14 mouse cellular contexts compared by ENCODE assay signal in the genomic region with DNA sequence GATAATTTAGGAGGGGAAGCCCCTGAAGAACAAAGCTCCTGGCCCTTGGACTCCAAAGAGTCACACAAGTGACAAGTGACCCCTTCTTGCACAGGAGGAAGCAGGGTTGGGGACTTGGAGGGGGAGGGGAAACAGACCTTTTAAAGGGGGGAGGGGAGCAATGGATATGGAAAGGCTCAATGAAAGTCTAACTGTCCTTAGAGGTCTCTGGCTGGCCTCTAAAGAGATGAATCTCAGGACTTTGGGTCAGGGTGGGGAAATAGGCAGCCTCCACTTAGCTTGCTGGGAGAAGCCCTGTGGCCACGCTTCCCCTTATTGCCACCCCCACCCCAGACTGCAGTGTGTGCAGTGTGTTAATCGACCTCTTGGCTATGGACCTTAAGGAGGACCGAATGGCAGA.
A peak's percentile ranks its signal among the peaks of the same experiment; 100 is the strongest.
DNase-seq lines count a peak whose midpoint lies in the region; ATAC-seq and TF ChIP-seq lines count a peak whose summit lies in the region.
"Had no signal": no experiment of that assay in that cellular context is flagged by ENCODE, and none has a peak within 500 bp of the region (broad histone marks: within the 10 kb centered on the region; RNA-seq: fewer than 3 reads in every experiment).

No protein-coding gene starts in this region.

- peaks cover 73% of the 10 kb centered on the region for H3K4me1 ChIP-seq in forebrain, embryonic 12.5 days
- 0 out of 2 replicates have a peak, but pooled peaks cover 6% of the 10 kb centered on the region for H3K4me1 ChIP-seq in forebrain, postnatal 0 days (ENCODE audit: insufficient read depth)
- peaks cover 43% of the 10 kb centered on the region for H3K4me1 ChIP-seq in midbrain, embryonic 11.5 days (ENCODE audit: control insufficient read depth, insufficient read depth, low read length)
- peaks cover 51% of the 10 kb centered on the region for H3K4me1 ChIP-seq in midbrain, embryonic 15.5 days
- peaks cover 75% of the 10 kb centered on the region for H3K4me1 ChIP-seq in forebrain, embryonic 15.5 days
- peaks cover 25% of the 10 kb centered on the region for H3K4me1 ChIP-seq in liver, postnatal 0 days (ENCODE audit: insufficient read depth)
- H3K4me1 ChIP-seq in stomach, postnatal 0 days (replicated peaks; ENCODE audit: control insufficient read depth, insufficient read depth), result no peaks in the 10 kb centered on the region
- H3K4me1 ChIP-seq in kidney, embryonic 16.5 days (ENCODE audit: insufficient read depth, low read length), result peaks cover 33% of the 10 kb centered on the region

- ATAC-seq in forebrain, embryonic 12.5 days (ENCODE audit: low FRiP score), result no peak
- ATAC-seq in forebrain, postnatal 0 days, result no peak
- ATAC-seq in midbrain, embryonic 11.5 days (ENCODE audit: low FRiP score), result no peak
- ATAC-seq in midbrain, embryonic 15.5 days (replicated peaks), result no peak
- no peak for ATAC-seq in forebrain, embryonic 15.5 days (replicated peaks)
- no peak for ATAC-seq in liver, postnatal 0 days
- no peak for ATAC-seq in stomach, postnatal 0 days (ENCODE audit: low FRiP score, low TSS enrichment)
- ATAC-seq in kidney, embryonic 16.5 days (ENCODE audit: low FRiP score, low TSS enrichment), result no peak
- ATAC-seq: inflammation-experienced regulatory T-cells, adult 6 months had no signal

- peaks cover 100% of the 10 kb centered on the region for H3K27me3 ChIP-seq in forebrain, embryonic 12.5 days
- H3K27me3 ChIP-seq in forebrain, postnatal 0 days (ENCODE audit: insufficient read depth, low read length), result no peaks in the 10 kb centered on the region; the same call in 1 of the 2 replicates
- peaks cover 67% of the 10 kb centered on the region for H3K27me3 ChIP-seq in midbrain, embryonic 11.5 days (ENCODE audit: control insufficient read depth, insufficient read depth, low read length)
- H3K27me3 ChIP-seq in midbrain, embryonic 15.5 days (replicated peaks), result peaks cover 34% of the 10 kb centered on the region
- H3K27me3 ChIP-seq in forebrain, embryonic 15.5 days, result peaks cover 8% of the 10 kb centered on the region
- H3K27me3 ChIP-seq in liver, postnatal 0 days (ENCODE audit: insufficient read depth, low read length), result peaks cover 17% of the 10 kb centered on the region; the same call in 1 of the 2 replicates
- H3K27me3 ChIP-seq in stomach, postnatal 0 days (ENCODE audit: control insufficient read depth, insufficient read depth, low read length), result no peaks in the 10 kb centered on the region
- H3K27me3 ChIP-seq in kidney, embryonic 16.5 days (ENCODE audit: insufficient read depth, low read length), result peaks cover 87% of the 10 kb centered on the region

- TF ChIP-seq EP300 in liver, postnatal 0 days (IDR thresholded peaks at IDR 0.05; ENCODE audit: low read depth), result no peak
- TF ChIP-seq EP300 in stomach, postnatal 0 days (optimal IDR thresholded peaks at IDR 0.05), result no peak

- no peak overlapping the region for H3K4me2 ChIP-seq in forebrain, embryonic 12.5 days
- no peak overlapping the region for H3K4me2 ChIP-seq in forebrain, postnatal 0 days (ENCODE audit: low read depth)
- no peak overlapping the region for H3K4me2 ChIP-seq in midbrain, embryonic 11.5 days
- no peak overlapping the region for H3K4me2 ChIP-seq in midbrain, embryonic 15.5 days
- no peak overlapping the region for H3K4me2 ChIP-seq in forebrain, embryonic 15.5 days (replicated peaks)
- peak overlapping the region; percentile 63 for H3K4me2 ChIP-seq in liver, postnatal 0 days (ENCODE audit: low read depth, low read length)
- H3K4me2 ChIP-seq in stomach, postnatal 0 days (replicated peaks; ENCODE audit: low read depth), result no peak overlapping the region
- no peak overlapping the region for H3K4me2 ChIP-seq in kidney, embryonic 16.5 days (replicated peaks; ENCODE audit: low read depth, low read length)
- H3K4me2 ChIP-seq: kidney, embryonic 15.5 days had no signal

- WGBS in forebrain, embryonic 12.5 days, result 6% methylated on average over 3 of the region's 3 CpGs
- 24% methylated on average over 3 of the region's 3 CpGs for WGBS in forebrain, postnatal 0 days
- 2% methylated on average over 3 of the region's 3 CpGs for WGBS in midbrain, embryonic 11.5 days
- 12% methylated on average over 3 of the region's 3 CpGs for WGBS in midbrain, embryonic 15.5 days
- WGBS in forebrain, embryonic 15.5 days, result 13% methylated on average over 3 of the region's 3 CpGs
- WGBS in liver, postnatal 0 days (ENCODE audit: insufficient replicate concordance), result 6% methylated on average over 3 of the region's 3 CpGs
- 31% methylated on average over 3 of the region's 3 CpGs for WGBS in stomach, postnatal 0 days
- 7% methylated on average over 3 of the region's 3 CpGs for WGBS in kidney, embryonic 16.5 days

- H3K36me3 ChIP-seq in forebrain, embryonic 12.5 days (replicated peaks), result no peaks in the 10 kb centered on the region
- no peaks in the 10 kb centered on the region for H3K36me3 ChIP-seq in forebrain, postnatal 0 days (ENCODE audit: insufficient read depth)
- H3K36me3 ChIP-seq in midbrain, embryonic 11.5 days (ENCODE audit: control insufficient read depth, insufficient read depth, low read length), result no peaks in the 10 kb centered on the region
- no peaks in the 10 kb centered on the region for H3K36me3 ChIP-seq in midbrain, embryonic 15.5 days (replicated peaks)
- no peaks in the 10 kb centered on the region for H3K36me3 ChIP-seq in forebrain, embryonic 15.5 days
- no peaks in the 10 kb centered on the region for H3K36me3 ChIP-seq in liver, postnatal 0 days (replicated peaks; ENCODE audit: insufficient read depth, low read length)
- no peaks in the 10 kb centered on the region for H3K36me3 ChIP-seq in stomach, postnatal 0 days (ENCODE audit: control insufficient read depth, insufficient read depth, low read length)
- no peaks in the 10 kb centered on the region for H3K36me3 ChIP-seq in kidney, embryonic 16.5 days (ENCODE audit: insufficient read depth, low read length)
- H3K36me3 ChIP-seq: kidney, embryonic 15.5 days; limb, embryonic 12.5 days had no signal

- no peak for DNase-seq in forebrain, postnatal 0 days
- no peak for DNase-seq in midbrain, embryonic 11.5 days (ENCODE audit: low spot score, missing footprints)
- no peak for DNase-seq in liver, postnatal 0 days
- DNase-seq in stomach, postnatal 0 days (ENCODE audit: low spot score), result no peak
- DNase-seq: adrenal gland, adult 8-10 months; thymus, adult 2 months had no signal

- TF ChIP-seq CTCF in forebrain, postnatal 0 days (IDR thresholded peaks at IDR 0.05; ENCODE audit: low read depth), result no peak
- TF ChIP-seq CTCF in liver, postnatal 0 days (IDR thresholded peaks at IDR 0.05; ENCODE audit: low read depth), result no peak
- no peak for TF ChIP-seq CTCF in stomach, postnatal 0 days (IDR thresholded peaks at IDR 0.05; ENCODE audit: low read depth)

- no peak overlapping the region for H3K9ac ChIP-seq in forebrain, embryonic 12.5 days
- no peak overlapping the region for H3K9ac ChIP-seq in forebrain, postnatal 0 days
- no peak overlapping the region for H3K9ac ChIP-seq in midbrain, embryonic 11.5 days (ENCODE audit: low read length)
- H3K9ac ChIP-seq in midbrain, embryonic 15.5 days, result no peak overlapping the region
- no peak overlapping the region for H3K9ac ChIP-seq in forebrain, embryonic 15.5 days (replicated peaks)
- no peak overlapping the region; the same call in 1 of the 2 replicates for H3K9ac ChIP-seq in liver, postnatal 0 days (replicated peaks)
- no peak overlapping the region for H3K9ac ChIP-seq in stomach, postnatal 0 days (ENCODE audit: low read length)
- no peak overlapping the region for H3K9ac ChIP-seq in kidney, embryonic 16.5 days (replicated peaks; ENCODE audit: low read length)
- H3K9ac ChIP-seq: kidney, embryonic 15.5 days; limb, embryonic 12.5 days had no signal

- no peaks in the 10 kb centered on the region for H3K9me3 ChIP-seq in forebrain, embryonic 12.5 days
- H3K9me3 ChIP-seq in forebrain, postnatal 0 days (ENCODE audit: low read length), result no peaks in the 10 kb centered on the region
- H3K9me3 ChIP-seq in midbrain, embryonic 11.5 days (ENCODE audit: control insufficient read depth, low read length), result no peaks in the 10 kb centered on the region
- no peaks in the 10 kb centered on the region for H3K9me3 ChIP-seq in midbrain, embryonic 15.5 days
- no peaks in the 10 kb centered on the region for H3K9me3 ChIP-seq in forebrain, embryonic 15.5 days
- H3K9me3 ChIP-seq in liver, postnatal 0 days (ENCODE audit: low read length), result no peaks in the 10 kb centered on the region
- no peaks in the 10 kb centered on the region for H3K9me3 ChIP-seq in stomach, postnatal 0 days (ENCODE audit: control insufficient read depth, low read length)
- no peaks in the 10 kb centered on the region for H3K9me3 ChIP-seq in kidney, embryonic 16.5 days (ENCODE audit: low read length)
- H3K9me3 ChIP-seq: kidney, embryonic 15.5 days; limb, embryonic 12.5 days had no signal

- no peak overlapping the region for H3K4me3 ChIP-seq in forebrain, embryonic 12.5 days (replicated peaks)
- no peak overlapping the region for H3K4me3 ChIP-seq in forebrain, postnatal 0 days (ENCODE audit: low read depth, low read length)
- no peak overlapping the region for H3K4me3 ChIP-seq in midbrain, embryonic 11.5 days (ENCODE audit: low read depth, low read length)
- no peak overlapping the region for H3K4me3 ChIP-seq in midbrain, embryonic 15.5 days
- H3K4me3 ChIP-seq in forebrain, embryonic 15.5 days, result no peak overlapping the region
- H3K4me3 ChIP-seq in liver, postnatal 0 days (ENCODE audit: low read depth, low read length), result 0 out of 2 replicates have a peak overlapping the region, but pooled peaks have one; percentile 8
- H3K4me3 ChIP-seq in stomach, postnatal 0 days (ENCODE audit: low read depth, low read length), result no peak overlapping the region
- no peak overlapping the region for H3K4me3 ChIP-seq in kidney, embryonic 16.5 days (ENCODE audit: low read length)
- H3K4me3 ChIP-seq: kidney, embryonic 15.5 days; layer of hippocampus, adult 2 months; limb, embryonic 12.5 days had no signal

- 0 out of 2 replicates have a peak overlapping the region, but pooled peaks have one; percentile 13 for H3K27ac ChIP-seq in forebrain, embryonic 12.5 days
- no peak overlapping the region for H3K27ac ChIP-seq in forebrain, postnatal 0 days (ENCODE audit: low read depth, low read length)
- H3K27ac ChIP-seq in midbrain, embryonic 11.5 days (ENCODE audit: low read depth, low read length), result peak overlapping the region; percentile 40; the same call in 1 of the 2 replicates
- H3K27ac ChIP-seq in midbrain, embryonic 15.5 days, result no peak overlapping the region
- peak overlapping the region; percentile 82; the same call in 1 of the 2 replicates for H3K27ac ChIP-seq in forebrain, embryonic 15.5 days (replicated peaks)
- H3K27ac ChIP-seq in liver, postnatal 0 days (ENCODE audit: low read depth), result 0 out of 2 replicates have a peak overlapping the region, but pooled peaks have one; percentile 3
- no peak overlapping the region for H3K27ac ChIP-seq in stomach, postnatal 0 days (replicated peaks)
- no peak overlapping the region for H3K27ac ChIP-seq in kidney, embryonic 16.5 days (ENCODE audit: low read length)
- H3K27ac ChIP-seq: kidney, embryonic 15.5 days; layer of hippocampus, adult 2 months had no signal

Comparison
In these comparisons a context has a peak if more than half of its experiments do, and no peak if none do; other contexts are left out.
1. H3K27ac ChIP-seq: peak in forebrain, embryonic 12.5 days (single experiment), midbrain, embryonic 11.5 days (single experiment), forebrain, embryonic 15.5 days (single experiment) and liver, postnatal 0 days (single experiment); none in forebrain, postnatal 0 days (single experiment), midbrain, embryonic 15.5 days (single experiment), stomach, postnatal 0 days (single experiment) and kidney, embryonic 16.5 days (single experiment).